Mouse (Mus musculus): ENCODE measurements at regions not wholly inside any gene's neighbourhood (a gene's known extent, or its start where the extent isn't known, plus 50 kb on each side); places are given as distances from the start of the nearest gene placed in this dataset.
"Not testable (repeated sequence)": the region's sequence is repeated elsewhere in the genome, so short reads cannot be mapped to it uniquely, and the experiment has no call there.

DNA sequence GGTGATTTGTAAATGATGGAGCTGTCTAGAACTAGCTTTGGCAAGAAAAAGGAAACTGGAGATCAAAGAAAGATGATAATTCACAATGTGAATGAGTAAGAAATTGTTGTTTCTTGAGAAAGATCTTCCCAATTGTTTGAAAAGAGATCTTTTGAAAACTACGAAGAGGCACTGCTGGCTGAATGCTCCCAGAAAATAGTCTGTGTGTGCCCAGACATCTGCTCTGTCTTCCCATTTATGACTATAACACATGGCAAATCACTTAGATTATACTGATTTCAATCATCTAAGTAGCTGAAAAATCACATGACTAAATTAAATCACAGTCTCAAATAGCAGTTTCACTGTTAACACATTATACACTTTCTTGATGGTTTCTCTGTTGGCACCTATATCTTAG is 434.2 kb upstream of the Sema6d start:
- no peak overlapping the region for H3K4me2 ChIP-seq (ENCODE audit: low read depth, low read length)
- no peak overlapping the region for H3K27ac ChIP-seq (ENCODE audit: low read length)
- H3K4me3 ChIP-seq (ENCODE audit: low read length): no peak overlapping the region
- WGBS: 69% methylated on average over 1 of the region's 1 CpGs
- no peaks in the 10 kb centered on the region for H3K4me1 ChIP-seq (replicated peaks; ENCODE audit: control insufficient read depth, insufficient read depth, low read length)
- H3K9me3 ChIP-seq (ENCODE audit: control insufficient read depth, low read length): no peaks in the 10 kb centered on the region
- H3K27me3 ChIP-seq (ENCODE audit: control insufficient read depth, insufficient read depth, low read depth, low read length): no peaks in the 10 kb centered on the region
- no peak overlapping the region for H3K9ac ChIP-seq (ENCODE audit: low read length)
- ATAC-seq (ENCODE audit: low read depth): no peak
- no peaks in the 10 kb centered on the region for H3K36me3 ChIP-seq (ENCODE audit: control insufficient read depth, insufficient read depth, low read length)

DNA sequence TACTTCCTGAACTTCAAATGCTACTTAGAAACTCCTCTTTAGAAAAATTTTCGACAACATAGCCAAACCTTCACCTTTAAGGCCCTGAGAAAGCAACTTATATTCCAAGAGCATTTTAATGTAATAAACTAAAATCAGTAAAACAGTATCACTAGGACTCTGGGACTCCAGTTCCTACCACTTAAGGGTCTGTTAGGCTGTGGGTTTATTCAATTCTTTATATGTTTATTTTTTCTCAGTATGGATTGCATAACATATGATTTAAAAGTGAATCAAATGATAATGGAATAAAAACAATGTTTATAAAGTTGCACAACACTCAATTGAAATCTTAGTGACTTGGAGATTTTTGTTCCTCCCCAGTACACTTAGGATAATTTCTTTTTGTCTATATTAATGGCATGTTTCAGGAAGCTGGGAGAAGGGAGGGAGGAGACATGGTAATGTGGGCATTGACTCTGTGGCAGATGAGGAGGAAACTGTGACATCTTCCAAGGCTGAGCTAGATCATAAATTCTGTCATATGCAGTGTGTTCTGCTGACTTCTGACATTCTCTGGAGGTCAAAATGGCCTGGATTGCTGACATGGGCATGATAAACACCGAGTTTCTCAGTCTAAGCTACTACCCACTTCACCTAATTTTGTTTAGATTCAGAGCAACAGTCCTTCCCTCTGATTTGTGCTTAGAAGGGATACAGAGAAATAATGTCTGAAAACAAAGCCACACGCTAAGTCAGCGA is 401.3 kb upstream of the Sema6d start:
- H3K36me3 ChIP-seq (ENCODE audit: control insufficient read depth, insufficient read depth, low read length): no peaks in the 10 kb centered on the region
- H3K9ac ChIP-seq (ENCODE audit: low read length): no peak overlapping the region
- H3K4me1 ChIP-seq (replicated peaks; ENCODE audit: control insufficient read depth, insufficient read depth, low read length): no peaks in the 10 kb centered on the region
- peak overlapping the region; percentile 33; the same call in 1 of the 2 replicates for H3K27ac ChIP-seq (ENCODE audit: low read length)
- H3K9me3 ChIP-seq (ENCODE audit: control insufficient read depth, low read length): no peaks in the 10 kb centered on the region
- no peak overlapping the region for H3K4me2 ChIP-seq (ENCODE audit: low read depth, low read length)
- WGBS: 62% methylated on average over 4 of the region's 4 CpGs
- no peak overlapping the region for H3K4me3 ChIP-seq (ENCODE audit: low read length)
- H3K27me3 ChIP-seq (ENCODE audit: control insufficient read depth, insufficient read depth, low read depth, low read length): no peaks in the 10 kb centered on the region
- peak; percentile 72 for ATAC-seq (ENCODE audit: low read depth)

DNA sequence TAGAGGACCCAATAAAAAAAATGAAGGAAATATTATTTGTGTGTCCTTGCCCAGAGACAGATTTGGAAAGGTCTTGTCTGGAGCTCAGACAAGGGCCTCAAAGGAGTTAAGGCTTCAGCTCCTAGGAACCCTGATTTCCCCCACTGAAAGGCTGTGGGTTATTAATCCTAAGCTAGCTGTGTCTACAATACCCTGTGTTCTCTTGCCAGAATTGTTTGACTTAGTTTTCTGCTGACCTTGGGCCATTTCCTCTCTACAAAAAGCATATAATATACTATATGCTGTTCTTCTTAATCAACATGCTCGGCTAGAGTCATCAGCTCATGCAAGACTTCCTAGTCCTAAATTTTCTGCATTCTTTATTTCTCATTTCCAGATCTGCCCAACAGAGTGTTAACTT is 400.0 kb upstream of the Sema6d start:
- no peak overlapping the region for H3K27ac ChIP-seq (ENCODE audit: low read length)
- WGBS: 39% methylated on average over 1 of the region's 1 CpGs
- no peaks in the 10 kb centered on the region for H3K36me3 ChIP-seq (ENCODE audit: control insufficient read depth, insufficient read depth, low read length)
- H3K4me2 ChIP-seq (ENCODE audit: low read depth, low read length): no peak overlapping the region
- no peaks in the 10 kb centered on the region for H3K4me1 ChIP-seq (replicated peaks; ENCODE audit: control insufficient read depth, insufficient read depth, low read length)
- H3K9ac ChIP-seq (ENCODE audit: low read length): no peak overlapping the region
- H3K9me3 ChIP-seq (ENCODE audit: control insufficient read depth, low read length): no peaks in the 10 kb centered on the region
- no peak overlapping the region for H3K4me3 ChIP-seq (ENCODE audit: low read length)
- H3K27me3 ChIP-seq (ENCODE audit: control insufficient read depth, insufficient read depth, low read depth, low read length): no peaks in the 10 kb centered on the region
- ATAC-seq (ENCODE audit: low read depth): peak; percentile 68; the same call in 1 of the 2 replicates

DNA sequence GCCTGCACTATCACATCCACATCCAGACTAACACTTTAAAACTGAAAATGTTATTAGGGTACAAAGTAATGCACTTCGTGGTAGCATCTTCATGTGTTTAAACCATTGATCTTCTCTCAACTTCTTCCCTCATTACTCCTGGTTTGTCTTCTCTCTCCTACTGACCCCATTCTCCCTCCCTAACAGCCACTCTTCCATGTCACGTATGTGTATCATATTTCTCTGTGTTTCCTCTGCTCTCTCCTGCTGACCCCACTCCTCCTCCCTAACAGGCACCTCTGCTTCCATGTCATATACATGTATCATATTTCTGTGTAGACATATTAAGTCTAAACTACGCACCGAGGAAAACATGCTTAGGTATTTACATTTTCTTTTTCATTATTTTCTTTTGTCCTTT is 350.1 kb upstream of the Sema6d start:
- no peaks in the 10 kb centered on the region for H3K27me3 ChIP-seq (ENCODE audit: control insufficient read depth, insufficient read depth, low read depth, low read length)
- no peak overlapping the region for H3K4me3 ChIP-seq (ENCODE audit: low read length)
- no peak overlapping the region for H3K9ac ChIP-seq (ENCODE audit: low read length)
- H3K4me1 ChIP-seq (replicated peaks; ENCODE audit: control insufficient read depth, insufficient read depth, low read length): no peaks in the 10 kb centered on the region
- H3K36me3 ChIP-seq (ENCODE audit: control insufficient read depth, insufficient read depth, low read length): no peaks in the 10 kb centered on the region
- ATAC-seq (ENCODE audit: low read depth): no peak
- no peak overlapping the region for H3K27ac ChIP-seq (ENCODE audit: low read length)
- no peak overlapping the region for H3K4me2 ChIP-seq (ENCODE audit: low read depth, low read length)
- WGBS: 75% methylated on average over 4 of the region's 4 CpGs
- H3K9me3 ChIP-seq (ENCODE audit: control insufficient read depth, low read length): no peaks in the 10 kb centered on the region

DNA sequence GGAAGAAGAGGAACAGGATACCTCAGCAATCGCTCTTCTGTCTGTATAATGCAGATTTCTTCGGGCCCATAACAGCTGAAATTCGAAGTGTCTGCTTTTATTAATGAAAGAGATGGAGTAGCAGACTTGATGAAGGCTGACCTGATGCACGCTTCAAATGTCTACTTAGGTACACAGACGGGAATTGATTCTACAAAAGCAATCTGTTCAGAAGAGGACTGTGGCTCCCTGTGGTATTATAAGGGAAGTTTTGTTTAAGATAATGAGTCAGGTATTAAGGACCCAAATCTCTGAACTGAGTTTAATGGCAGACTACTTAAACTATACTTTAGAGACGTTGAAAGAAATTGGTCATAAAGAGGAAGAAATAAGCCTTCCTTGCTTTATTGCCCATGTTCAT is 349.2 kb upstream of the Sema6d start:
- H3K4me1 ChIP-seq (replicated peaks; ENCODE audit: control insufficient read depth, insufficient read depth, low read length): no peaks in the 10 kb centered on the region
- 74% methylated on average over 6 of the region's 6 CpGs for WGBS
- H3K9me3 ChIP-seq (ENCODE audit: control insufficient read depth, low read length): no peaks in the 10 kb centered on the region
- no peak overlapping the region for H3K27ac ChIP-seq (ENCODE audit: low read length)
- no peak overlapping the region for H3K9ac ChIP-seq (ENCODE audit: low read length)
- no peak overlapping the region for H3K4me3 ChIP-seq (ENCODE audit: low read length)
- no peak for ATAC-seq (ENCODE audit: low read depth)
- H3K27me3 ChIP-seq (ENCODE audit: control insufficient read depth, insufficient read depth, low read depth, low read length): no peaks in the 10 kb centered on the region
- no peak overlapping the region for H3K4me2 ChIP-seq (ENCODE audit: low read depth, low read length)
- H3K36me3 ChIP-seq (ENCODE audit: control insufficient read depth, insufficient read depth, low read length): no peaks in the 10 kb centered on the region

DNA sequence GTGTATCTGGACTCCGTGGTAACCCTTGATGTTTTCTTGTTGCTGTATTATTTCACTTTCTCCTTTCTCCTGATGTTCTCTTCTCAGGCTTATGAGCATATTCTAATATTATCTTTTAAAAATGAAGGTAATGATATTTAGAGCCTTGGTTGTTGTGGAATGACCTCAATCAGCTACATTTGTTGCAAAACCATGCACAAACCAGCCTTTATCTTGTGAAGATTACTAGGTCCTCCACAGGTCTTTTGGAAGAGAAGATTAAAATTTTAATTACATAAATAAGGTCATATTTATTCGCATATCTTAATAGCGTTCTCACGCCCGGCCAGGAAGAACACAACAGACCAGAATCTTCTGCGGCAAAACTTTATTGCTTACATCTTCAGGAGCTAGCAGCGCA is 335.5 kb upstream of the Sema6d start:
- Histone ChIP-seq H3K27ac (ENCODE audit: low read length) (no peak overlapping the region), H3K9me3 (ENCODE audit: control insufficient read depth, low read length) (no peaks in the 10 kb centered on the region), H3K4me1 (replicated peaks; ENCODE audit: control insufficient read depth, insufficient read depth, low read length) (no peaks in the 10 kb centered on the region), H3K36me3 (ENCODE audit: control insufficient read depth, insufficient read depth, low read length) (no peaks in the 10 kb centered on the region), H3K4me3 (ENCODE audit: low read length) (peak overlapping the region; percentile 29), H3K4me2 (ENCODE audit: low read depth, low read length) (peak overlapping the region; percentile 45), H3K27me3 (ENCODE audit: control insufficient read depth, insufficient read depth, low read depth, low read length) (no peaks in the 10 kb centered on the region), H3K9ac (ENCODE audit: low read length) (no peak overlapping the region)
- ATAC-seq (ENCODE audit: low read depth): no peak
- WGBS: 68% methylated on average over 7 of the region's 7 CpGs

DNA sequence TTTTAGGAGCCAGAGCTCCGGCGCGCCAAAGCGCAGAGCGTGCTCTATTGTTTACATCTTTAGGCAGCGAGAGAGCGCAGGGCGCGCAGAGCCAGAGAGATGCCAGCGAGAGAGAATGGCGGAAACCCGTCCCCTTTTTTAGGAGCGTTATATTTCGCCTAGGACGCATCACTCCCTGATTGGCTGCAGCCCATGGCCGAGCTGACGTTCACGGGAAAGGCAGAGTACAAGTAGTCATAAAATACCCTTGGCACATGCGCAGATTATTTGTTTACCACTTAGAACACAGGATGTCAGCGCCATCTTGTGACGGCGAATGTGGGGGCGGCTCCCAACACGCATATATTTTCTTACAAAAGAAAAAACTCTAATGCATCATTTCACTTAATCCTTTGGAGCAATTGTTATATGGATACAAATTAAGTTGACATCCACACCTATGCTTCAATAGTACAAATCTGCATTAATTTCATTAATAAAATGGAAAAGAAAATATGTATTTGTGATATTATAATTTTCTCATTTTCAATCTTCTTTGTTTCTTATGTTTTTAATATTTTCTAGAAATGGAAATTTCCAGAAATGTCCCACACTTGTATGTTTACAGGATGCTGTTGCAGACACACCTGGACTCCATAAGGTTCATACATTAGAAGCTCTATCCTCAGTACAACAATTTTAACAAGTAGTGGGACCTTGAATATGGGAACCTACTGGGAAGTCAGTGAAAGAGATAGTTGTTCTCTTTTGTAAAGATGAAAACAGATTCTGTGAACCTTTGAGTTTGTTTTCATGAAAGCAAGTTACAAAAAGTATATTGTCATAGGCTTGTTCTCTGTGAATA is 334.9 kb upstream of the Sema6d start:
- H3K4me1 ChIP-seq (replicated peaks; ENCODE audit: control insufficient read depth, insufficient read depth, low read length); ATAC-seq (ENCODE audit: low read depth); H3K9ac ChIP-seq (ENCODE audit: low read length); H3K27me3 ChIP-seq (ENCODE audit: control insufficient read depth, insufficient read depth, low read depth, low read length); H3K27ac ChIP-seq (ENCODE audit: low read length); H3K9me3 ChIP-seq (ENCODE audit: control insufficient read depth, low read length); H3K36me3 ChIP-seq (ENCODE audit: control insufficient read depth, insufficient read depth, low read length): not testable (repeated sequence)
- 48% methylated on average over 10 of the region's 24 CpGs for WGBS
- Histone ChIP-seq H3K4me3 (ENCODE audit: low read length) (peak overlapping the region; percentile 29), H3K4me2 (ENCODE audit: low read depth, low read length) (peak overlapping the region; percentile 45)

DNA sequence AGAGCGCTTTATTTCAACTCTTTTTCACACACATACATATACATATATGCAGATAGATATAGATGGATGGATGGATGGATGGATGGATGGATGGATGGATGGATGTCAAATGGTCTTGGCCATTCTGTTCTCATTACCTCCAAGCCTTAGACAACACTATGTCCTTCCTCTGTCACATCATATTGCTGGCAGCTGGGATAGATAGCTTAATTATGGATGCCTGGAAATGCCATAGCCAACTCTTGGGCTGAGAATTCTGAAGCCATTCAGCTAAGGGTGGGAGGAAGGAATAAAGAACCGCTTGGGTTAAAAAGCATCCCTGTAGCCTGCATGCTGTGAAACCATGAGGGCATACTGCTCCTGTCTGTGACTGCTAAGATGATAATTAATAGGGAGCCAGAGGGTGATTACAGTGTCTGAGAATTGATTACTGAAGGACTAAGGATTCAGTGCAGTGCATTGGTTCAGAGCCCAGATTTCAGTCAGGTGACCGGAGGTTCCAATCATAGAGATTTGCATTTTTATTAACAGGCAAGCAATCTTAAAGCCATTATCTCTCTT is 290.5 kb upstream of the Sema6d start:
- WGBS: 86% methylated on average over 3 of the region's 3 CpGs

DNA sequence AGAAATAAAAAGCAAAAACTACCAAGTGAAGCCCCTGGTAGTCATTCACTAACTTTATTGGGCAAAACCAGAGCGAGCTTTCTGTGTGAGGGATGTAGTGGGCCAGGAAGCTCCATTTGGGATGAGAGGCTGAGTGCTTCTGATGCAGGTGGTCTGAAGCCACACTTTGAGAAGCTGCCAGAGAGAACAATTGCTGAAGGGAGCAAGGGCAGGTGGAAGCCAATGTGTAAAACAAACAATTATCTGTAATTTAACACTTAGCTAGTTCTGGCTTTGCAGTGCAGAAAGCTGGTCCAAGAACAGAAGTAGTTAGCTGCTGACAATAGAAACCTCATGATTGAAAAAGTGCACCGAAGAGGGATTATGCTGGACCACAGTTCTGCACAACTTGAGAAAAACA is 284.1 kb upstream of the Sema6d start:
- Histone ChIP-seq H3K4me2 (ENCODE audit: low read depth, low read length) (no peak overlapping the region), H3K4me3 (ENCODE audit: low read length) (no peak overlapping the region), H3K9ac (ENCODE audit: low read length) (no peak overlapping the region), H3K36me3 (ENCODE audit: control insufficient read depth, insufficient read depth, low read length) (no peaks in the 10 kb centered on the region), H3K4me1 (replicated peaks; ENCODE audit: control insufficient read depth, insufficient read depth, low read length) (no peaks in the 10 kb centered on the region), H3K27me3 (ENCODE audit: control insufficient read depth, insufficient read depth, low read depth, low read length) (no peaks in the 10 kb centered on the region), H3K9me3 (ENCODE audit: control insufficient read depth, low read length) (no peaks in the 10 kb centered on the region), H3K27ac (ENCODE audit: low read length) (no peak overlapping the region)
- 73% methylated on average over 2 of the region's 2 CpGs for WGBS
- ATAC-seq (ENCODE audit: low read depth): no peak

More for the DNA sequence above, 290.5 kb upstream of the Sema6d start:
- H3K9ac ChIP-seq (ENCODE audit: low read length): no peak overlapping the region
- no peak overlapping the region for H3K4me3 ChIP-seq (ENCODE audit: low read length)
- H3K4me2 ChIP-seq (ENCODE audit: low read depth, low read length): no peak overlapping the region
- no peak for ATAC-seq (ENCODE audit: low read depth)
- no peaks in the 10 kb centered on the region for H3K27me3 ChIP-seq (ENCODE audit: control insufficient read depth, insufficient read depth, low read depth, low read length)
- H3K27ac ChIP-seq (ENCODE audit: low read length): no peak overlapping the region
- no peaks in the 10 kb centered on the region for H3K9me3 ChIP-seq (ENCODE audit: control insufficient read depth, low read length)
- H3K4me1 ChIP-seq (replicated peaks; ENCODE audit: control insufficient read depth, insufficient read depth, low read length): no peaks in the 10 kb centered on the region
- H3K36me3 ChIP-seq (ENCODE audit: control insufficient read depth, insufficient read depth, low read length): no peaks in the 10 kb centered on the region
